Mouse (Mus musculus): ENCODE measurements around the gene H2al3. TPM values are rescaled to one million over a fixed set of nuclear protein-coding genes. Genes with fewer than 3 reads are reported as not detected.

The H2al3 gene
- polyA plus RNA-seq (2014; fragmentation: Nextera tagmentation; extraction: Ambion mirVana): not detected in 2 replicates

GRCm38 (mm10) chrX:9849403-9849802, at the start of gene H2al3:
Gene H2al3, plus strand, starts transcription at chrX:9849703.
- no peak within 1 kb of the TSS for H3K4me3 ChIP-seq (ENCODE audit: low read depth, low read length)
- H3K9me3 ChIP-seq (replicated peaks; ENCODE audit: control insufficient read depth, low read length): no peaks in the 10 kb centered on the region
- 45% methylated on average over 1 of the region's 1 CpGs for WGBS

GRCm38 (mm10) chrX:9810101-9810500, 39.4 kb upstream of the H2al3 start:
- Histone ChIP-seq H3K4me1 (ENCODE audit: control insufficient read depth, insufficient read depth, low read length) (no peaks in the 10 kb centered on the region), H3K4me2 (ENCODE audit: low read depth, low read length) (no peak overlapping the region), H3K9ac (replicated peaks; ENCODE audit: low read length) (no peak overlapping the region), H3K9me3 (replicated peaks; ENCODE audit: control insufficient read depth, low read length) (no peaks in the 10 kb centered on the region), H3K36me3 (replicated peaks; ENCODE audit: control insufficient read depth, insufficient read depth, low read depth, low read length) (no peaks in the 10 kb centered on the region), H3K4me3 (ENCODE audit: low read depth, low read length) (no peak overlapping the region), H3K27me3 (ENCODE audit: control insufficient read depth, insufficient read depth, low read length) (no peaks in the 10 kb centered on the region), H3K27ac (replicated peaks; ENCODE audit: low read depth, low read length) (no peak overlapping the region)
- WGBS: 81% methylated on average over 1 of the region's 1 CpGs
- ATAC-seq (replicated peaks; ENCODE audit: insufficient number of reproducible peaks, low FRiP score, low TSS enrichment, low read depth): no peak
- no peak for DNase-seq (ENCODE audit: low spot score)

More at GRCm38 (mm10) chrX:9849403-9849802, at the start of gene H2al3:
- Histone ChIP-seq H3K9ac (replicated peaks; ENCODE audit: low read length) (no peak within 1 kb of the TSS), H3K4me2 (ENCODE audit: low read depth, low read length) (no peak within 1 kb of the TSS), H3K36me3 (replicated peaks; ENCODE audit: control insufficient read depth, insufficient read depth, low read depth, low read length) (no peaks in the 10 kb centered on the region), H3K27ac (replicated peaks; ENCODE audit: low read depth, low read length) (no peak within 1 kb of the TSS), H3K4me1 (ENCODE audit: control insufficient read depth, insufficient read depth, low read length) (no peaks in the 10 kb centered on the region), H3K27me3 (ENCODE audit: control insufficient read depth, insufficient read depth, low read length) (no peaks in the 10 kb centered on the region)
- DNase-seq (ENCODE audit: low spot score) (no peak), ATAC-seq (replicated peaks; ENCODE audit: insufficient number of reproducible peaks, low FRiP score, low TSS enrichment, low read depth) (no peak)

- DNase-seq (ENCODE audit: low spot score) (no peak), ATAC-seq (replicated peaks; ENCODE audit: insufficient number of reproducible peaks, low FRiP score, low TSS enrichment, low read depth) (no peak)
- no peaks in the 10 kb centered on the region for H3K9me3 ChIP-seq (replicated peaks; ENCODE audit: control insufficient read depth, low read length)
- no peaks in the 10 kb centered on the region for H3K4me1 ChIP-seq (ENCODE audit: control insufficient read depth, insufficient read depth, low read length)
- no peak overlapping the region for H3K4me2 ChIP-seq (ENCODE audit: low read depth, low read length)
- no peaks in the 10 kb centered on the region for H3K36me3 ChIP-seq (replicated peaks; ENCODE audit: control insufficient read depth, insufficient read depth, low read depth, low read length)
- H3K27ac ChIP-seq (replicated peaks; ENCODE audit: low read depth, low read length): no peak overlapping the region
- no peak overlapping the region for H3K4me3 ChIP-seq (ENCODE audit: low read depth, low read length)
- no peak overlapping the region for H3K9ac ChIP-seq (replicated peaks; ENCODE audit: low read length)
- no peaks in the 10 kb centered on the region for H3K27me3 ChIP-seq (ENCODE audit: control insufficient read depth, insufficient read depth, low read length)
These were observed 37.0 kb upstream of the H2al3 start for GRCm38 (mm10) chrX:9812469-9812868.

GRCm38 (mm10) chrX:9834779-9835178, 14.7 kb upstream of the H2al3 start:
- DNase-seq (ENCODE audit: low spot score) (no peak), ATAC-seq (replicated peaks; ENCODE audit: insufficient number of reproducible peaks, low FRiP score, low TSS enrichment, low read depth) (no peak)
- H3K4me3 ChIP-seq (ENCODE audit: low read depth, low read length): no peak overlapping the region
- H3K36me3 ChIP-seq (replicated peaks; ENCODE audit: control insufficient read depth, insufficient read depth, low read depth, low read length): no peaks in the 10 kb centered on the region
- no peaks in the 10 kb centered on the region for H3K4me1 ChIP-seq (ENCODE audit: control insufficient read depth, insufficient read depth, low read length)
- WGBS: 71% methylated on average over 2 of the region's 2 CpGs
- no peaks in the 10 kb centered on the region for H3K27me3 ChIP-seq (ENCODE audit: control insufficient read depth, insufficient read depth, low read length)
- no peak overlapping the region for H3K4me2 ChIP-seq (ENCODE audit: low read depth, low read length)
- H3K27ac ChIP-seq (replicated peaks; ENCODE audit: low read depth, low read length): no peak overlapping the region
- H3K9ac ChIP-seq (replicated peaks; ENCODE audit: low read length): no peak overlapping the region
- H3K9me3 ChIP-seq (replicated peaks; ENCODE audit: control insufficient read depth, low read length): no peaks in the 10 kb centered on the region

- Histone ChIP-seq H3K36me3 (replicated peaks; ENCODE audit: control insufficient read depth, insufficient read depth, low read depth, low read length) (no peaks in the 10 kb centered on the region), H3K9me3 (replicated peaks; ENCODE audit: control insufficient read depth, low read length) (no peaks in the 10 kb centered on the region), H3K4me3 (ENCODE audit: low read depth, low read length) (no peak within 1 kb of the TSS), H3K27ac (replicated peaks; ENCODE audit: low read depth, low read length) (no peak within 1 kb of the TSS), H3K4me1 (ENCODE audit: control insufficient read depth, insufficient read depth, low read length) (no peaks in the 10 kb centered on the region), H3K9ac (replicated peaks; ENCODE audit: low read length) (no peak within 1 kb of the TSS), H3K4me2 (ENCODE audit: low read depth, low read length) (no peak within 1 kb of the TSS), H3K27me3 (ENCODE audit: control insufficient read depth, insufficient read depth, low read length) (no peaks in the 10 kb centered on the region)
- ATAC-seq (replicated peaks; ENCODE audit: insufficient number of reproducible peaks, low FRiP score, low TSS enrichment, low read depth) (no peak), DNase-seq (ENCODE audit: low spot score) (no peak)
- 79% methylated on average over 3 of the region's 3 CpGs for WGBS
These were observed 2.9 kb upstream of the H2al3 start, which contains the start of gene Hypm for GRCm38 (mm10) chrX:9846628-9847027. Gene Hypm, plus strand, starts transcription at chrX:9846928.

GRCm38 (mm10) chrX:9861859-9862258, 12.4 kb downstream of the H2al3 start:
- H3K27me3 ChIP-seq (ENCODE audit: control insufficient read depth, insufficient read depth, low read length): no peaks in the 10 kb centered on the region
- ATAC-seq (replicated peaks; ENCODE audit: insufficient number of reproducible peaks, low FRiP score, low TSS enrichment, low read depth) (no peak), DNase-seq (ENCODE audit: low spot score) (no peak)
- no peak overlapping the region for H3K4me2 ChIP-seq (ENCODE audit: low read depth, low read length)
- no peak overlapping the region for H3K4me3 ChIP-seq (ENCODE audit: low read depth, low read length)
- 79% methylated on average over 2 of the region's 2 CpGs for WGBS
- no peaks in the 10 kb centered on the region for H3K9me3 ChIP-seq (replicated peaks; ENCODE audit: control insufficient read depth, low read length)
- H3K4me1 ChIP-seq (ENCODE audit: control insufficient read depth, insufficient read depth, low read length): no peaks in the 10 kb centered on the region
- H3K36me3 ChIP-seq (replicated peaks; ENCODE audit: control insufficient read depth, insufficient read depth, low read depth, low read length): no peaks in the 10 kb centered on the region
- H3K9ac ChIP-seq (replicated peaks; ENCODE audit: low read length): no peak overlapping the region
- H3K27ac ChIP-seq (replicated peaks; ENCODE audit: low read depth, low read length): no peak overlapping the region

- Histone ChIP-seq H3K4me2 (ENCODE audit: low read depth, low read length) (no peak overlapping the region), H3K4me1 (ENCODE audit: control insufficient read depth, insufficient read depth, low read length) (no peaks in the 10 kb centered on the region), H3K9ac (replicated peaks; ENCODE audit: low read length) (no peak overlapping the region), H3K27ac (replicated peaks; ENCODE audit: low read depth, low read length) (no peak overlapping the region), H3K36me3 (replicated peaks; ENCODE audit: control insufficient read depth, insufficient read depth, low read depth, low read length) (no peaks in the 10 kb centered on the region), H3K9me3 (replicated peaks; ENCODE audit: control insufficient read depth, low read length) (no peaks in the 10 kb centered on the region), H3K4me3 (ENCODE audit: low read depth, low read length) (no peak overlapping the region), H3K27me3 (ENCODE audit: control insufficient read depth, insufficient read depth, low read length) (no peaks in the 10 kb centered on the region)
- WGBS: 90% methylated on average over 2 of the region's 2 CpGs
- DNase-seq (ENCODE audit: low spot score) (no peak), ATAC-seq (replicated peaks; ENCODE audit: insufficient number of reproducible peaks, low FRiP score, low TSS enrichment, low read depth) (no peak)
These were observed 26.0 kb downstream of the H2al3 start for GRCm38 (mm10) chrX:9875519-9875918.

GRCm38 (mm10) chrX:9885322-9885721, 35.8 kb downstream of the H2al3 start, which contains the start of gene Sytl5:
Gene Sytl5, plus strand, starts transcription at chrX:9885622.
- no peak within 1 kb of the TSS for H3K9ac ChIP-seq (replicated peaks; ENCODE audit: low read length)
- DNase-seq (ENCODE audit: low spot score): no peak
- H3K27ac ChIP-seq (replicated peaks; ENCODE audit: low read depth, low read length): no peak within 1 kb of the TSS
- no peaks in the 10 kb centered on the region for H3K4me1 ChIP-seq (ENCODE audit: control insufficient read depth, insufficient read depth, low read length)
- 67% methylated on average over 2 of the region's 2 CpGs for WGBS
- H3K4me3 ChIP-seq (ENCODE audit: low read depth, low read length): no peak within 1 kb of the TSS
- no peaks in the 10 kb centered on the region for H3K36me3 ChIP-seq (replicated peaks; ENCODE audit: control insufficient read depth, insufficient read depth, low read depth, low read length)
- no peaks in the 10 kb centered on the region for H3K27me3 ChIP-seq (ENCODE audit: control insufficient read depth, insufficient read depth, low read length)
- H3K4me2 ChIP-seq (ENCODE audit: low read depth, low read length): no peak within 1 kb of the TSS
- no peaks in the 10 kb centered on the region for H3K9me3 ChIP-seq (replicated peaks; ENCODE audit: control insufficient read depth, low read length)
- no peak for ATAC-seq (replicated peaks; ENCODE audit: insufficient number of reproducible peaks, low FRiP score, low TSS enrichment, low read depth)

Measured in embryonic facial prominence, embryonic 11.5 days (tissue).